Mouse (Mus musculus) adipocyte (in vitro differentiated cells): ENCODE measurements at regions not wholly inside any gene's neighbourhood (a gene's known extent, or its start where the extent isn't known, plus 50 kb on each side); places are given as distances from the start of the nearest gene placed in this dataset.

Experiments used
- DNase-seq: peaks from one replicate; pipeline ENCODE4 v3.0.0-alpha.2; 2016; ENCODE audit warnings: low spot score

DNA sequence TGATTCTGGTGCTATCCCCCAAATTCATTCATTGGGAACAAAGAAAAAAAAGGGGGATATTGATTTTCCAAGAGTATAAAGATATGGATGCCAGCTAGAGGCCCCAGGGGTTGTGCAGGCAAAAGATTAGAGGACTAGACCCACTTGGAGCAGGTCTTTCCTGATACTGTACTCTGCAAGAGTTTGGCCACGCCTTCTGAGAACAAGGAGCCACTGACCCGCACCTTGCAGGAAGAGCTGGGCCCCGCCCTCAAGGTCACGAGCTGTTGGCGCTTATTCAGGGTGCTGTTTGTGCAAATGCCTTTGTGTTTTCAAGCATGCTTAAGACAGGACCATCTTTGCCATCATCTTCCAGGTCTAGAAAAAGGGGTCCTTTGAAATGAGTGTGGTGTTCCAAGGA lies 54.5 kb upstream of the Slc7a1 start:
- no peak for DNase-seq

DNA sequence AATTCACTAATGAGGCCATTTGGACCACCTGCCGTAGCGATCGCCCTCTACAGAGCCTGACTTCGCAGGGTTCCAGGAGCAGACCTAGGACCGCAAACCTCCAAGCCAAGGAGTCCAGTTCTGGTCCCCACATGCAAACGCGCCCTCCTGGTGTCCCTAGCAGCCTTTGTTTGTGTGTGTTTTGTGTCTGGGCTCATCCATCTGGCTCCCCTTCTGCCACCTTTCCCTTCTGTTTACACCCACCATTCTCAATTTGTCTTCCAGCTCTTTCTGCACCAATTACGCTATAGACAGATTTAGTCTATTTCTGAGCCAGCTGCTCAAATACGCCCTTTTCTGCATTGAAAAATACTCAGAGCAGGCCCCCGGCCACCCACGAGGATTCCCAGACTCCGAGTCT lies 54.1 kb upstream of the Slc7a1 start:
- DNase-seq: no peak

- DNase-seq: no peak
These were observed 53.4 kb upstream of the Slc7a1 start for GRCm38 (mm10) chr5:148452909-148453632.

DNA sequence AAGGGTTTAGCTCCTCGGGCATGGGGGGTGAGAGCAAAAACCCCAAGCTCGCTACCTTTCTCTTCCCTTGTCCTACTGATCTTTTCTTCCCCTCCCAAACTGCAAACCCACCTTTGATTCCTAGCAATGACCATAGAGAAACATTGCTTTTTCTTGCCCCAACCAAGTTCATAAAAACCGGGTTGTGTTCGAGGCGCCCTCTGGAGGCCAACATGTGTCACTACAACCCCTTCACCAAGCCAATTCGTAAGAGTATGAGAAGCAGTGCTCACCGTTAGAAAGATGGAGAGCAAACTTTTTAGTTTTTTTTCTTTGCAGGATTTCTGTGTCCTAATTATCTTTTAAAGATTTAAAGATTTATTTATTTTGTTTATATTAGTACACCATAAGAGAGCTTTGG lies 52.1 kb upstream of the Slc7a1 start:
- DNase-seq: peak; percentile 84

DNA sequence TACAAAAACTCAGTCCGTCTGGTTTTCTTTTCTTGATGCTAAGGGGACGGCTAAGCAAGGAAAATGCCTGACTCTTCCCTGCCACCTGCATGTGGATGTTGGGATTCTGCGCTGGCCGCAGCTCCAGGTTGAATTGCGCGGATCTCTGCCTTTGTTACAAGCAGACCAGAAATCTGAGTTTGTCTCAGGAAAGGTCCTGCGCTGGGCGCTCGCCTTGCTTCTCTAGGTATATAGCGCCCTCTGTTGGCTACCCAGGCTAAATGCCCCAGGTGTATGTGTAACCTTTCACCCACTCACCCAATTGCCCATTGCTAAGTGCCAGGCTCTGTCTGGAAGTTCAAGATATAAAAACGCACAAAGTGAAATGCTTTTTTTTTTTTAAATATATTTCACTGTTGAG lies 51.2 kb upstream of the Slc7a1 start:
- DNase-seq: peak; percentile 62
